ENCODE assay signal across 17 mouse cellular contexts in the genomic region with DNA sequence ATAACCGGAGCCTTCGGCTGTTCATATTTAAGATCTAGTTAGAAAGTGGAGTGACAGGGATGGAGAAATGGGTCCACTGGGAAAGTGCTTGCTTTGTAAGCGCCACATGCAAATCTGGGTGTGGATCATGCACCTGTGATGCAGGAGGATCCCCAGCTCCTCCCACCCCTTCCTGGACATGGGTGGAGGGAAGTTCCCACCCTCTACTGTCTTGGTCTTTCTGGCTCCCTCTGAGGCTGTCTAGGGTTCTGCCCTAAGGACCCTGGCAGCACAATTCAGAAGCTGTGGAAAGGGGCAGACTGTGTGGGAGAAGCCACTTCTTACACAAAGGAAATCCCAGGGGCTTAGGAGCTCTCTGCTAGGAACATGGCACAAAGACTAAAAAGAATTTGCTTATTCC. TPM values are rescaled to one million over a fixed set of nuclear protein-coding genes. Genes with fewer than 3 reads are reported as not detected.
A peak's percentile ranks its signal among the peaks of the same experiment; 100 is the strongest.
DNase-seq lines count a peak whose midpoint lies in the region; TF ChIP-seq lines count a peak whose summit lies in the region.
"Had no signal": no experiment of that assay in that cellular context is flagged by ENCODE, and none has a peak within 500 bp of the region (broad histone marks: within the 10 kb centered on the region; RNA-seq: fewer than 3 reads in every experiment).

No protein-coding gene starts in this region.

- TF ChIP-seq POLR2A in lung, adult 2 months (IDR thresholded peaks at IDR 0.05; ENCODE audit: borderline replicate concordance, extremely low read depth, low read depth, low read length): no peak

- peaks cover 10% of the 10 kb centered on the region for H3K4me1 ChIP-seq in lung, adult 2 months (ENCODE audit: control insufficient read depth, insufficient read depth, low read length)
- H3K4me1 ChIP-seq in embryonic facial prominence, embryonic 10.5 days: peaks cover 4% of the 10 kb centered on the region
- H3K4me1 ChIP-seq: embryonic facial prominence, embryonic 12.5 days; limb, embryonic 12.5 days had no signal

- H3K4me3 ChIP-seq in lung, adult 2 months (replicated peaks; ENCODE audit: extremely low read depth, low read depth, low read length): no peak overlapping the region
- H3K4me3 ChIP-seq in embryonic facial prominence, embryonic 10.5 days: no peak overlapping the region
- H3K4me3 ChIP-seq: embryonic facial prominence, embryonic 12.5 days; intestine, embryonic 15.5 days; limb, embryonic 12.5 days had no signal

- no peaks in the 10 kb centered on the region for H3K27me3 ChIP-seq in embryonic facial prominence, embryonic 10.5 days (replicated peaks; ENCODE audit: low read depth, poor library complexity, severe bottlenecking)
- H3K27me3 ChIP-seq: embryonic facial prominence, embryonic 12.5 days; intestine, embryonic 15.5 days; limb, embryonic 12.5 days had no signal

- H3K9me3 ChIP-seq in embryonic facial prominence, embryonic 10.5 days: no peaks in the 10 kb centered on the region
- H3K9me3 ChIP-seq: intestine, embryonic 15.5 days had no signal

- peaks cover 27% of the 10 kb centered on the region for H3K36me3 ChIP-seq in embryonic facial prominence, embryonic 10.5 days (replicated peaks)

- no peak overlapping the region for H3K27ac ChIP-seq in embryonic facial prominence, embryonic 10.5 days (replicated peaks)
- H3K27ac ChIP-seq: embryonic facial prominence, embryonic 12.5 days; intestine, embryonic 15.5 days; limb, embryonic 12.5 days had no signal

- intact Hi-C loops in heart, postnatal 14 days (cut with DNase I): loop anchor here (5.0 kb wide), 1 partner anchor 36 kb away; the partner anchor contains the start of gene Gpr183

- DNase-seq in lung, postnatal 36 days: peak; percentile 34
- DNase-seq in lung, adult 2 months: no peak
- DNase-seq in A20 (ENCODE audit: low read depth, low spot score): peak; percentile 47
- peak; percentile 65 for DNase-seq in CD4-positive, CD25-positive, alpha-beta regulatory T cell, adult 2 months (ENCODE audit: low read depth, low spot score)
- DNase-seq in embryonic facial prominence, embryonic 10.5 days (ENCODE audit: low spot score): peak; percentile 3
- DNase-seq in cerebellum, adult 8-10 months: no peak
- DNase-seq in heart, postnatal 14 days: no peak
- DNase-seq: cerebellum, adult 9-10 months; gastrocnemius, postnatal 14 days; kidney, postnatal 14 days; right cerebral cortex, adult 18-20 months had no signal

- no peak for TF ChIP-seq CTCF in lung, adult 2 months (IDR thresholded peaks at IDR 0.05; ENCODE audit: insufficient read depth, low read length)

- 86% methylated on average over 3 of the region's 3 CpGs for WGBS in lung, adult 2 months
- WGBS in embryonic facial prominence, embryonic 10.5 days: 90% methylated on average over 3 of the region's 3 CpGs

RNA-seq across cellular contexts. Expression of gene Gpr18, which starts 16.0 kb away (rescaled TPM):
- 5.6 and 8.3 TPM in 2 replicates for polyA plus RNA-seq in lung, adult 2 months (2012; rRNA removed)
- 0.22 TPM in 1 of 2 replicates, not detected in the other for polyA plus RNA-seq in embryonic facial prominence, embryonic 10.5 days (2016; fragmentation: Nextera tagmentation; extraction: Ambion mirVana)
- under 1 TPM in 1 of 2 experiments, not detected in 1; 0.39 TPM for total RNA-seq in heart, postnatal 14 days (2021)
- total RNA-seq: gastrocnemius, postnatal 14 days; layer of hippocampus, postnatal 14 days had no signal
- polyA plus RNA-seq: forebrain, embryonic 14.5 days; heart, embryonic 14.5 days had no signal

RNA-seq across cellular contexts. Expression of gene Gpr183, which starts 33.4 kb away (rescaled TPM):
- 2.3 and 3.1 TPM in 2 replicates for polyA plus RNA-seq in lung, adult 2 months (2012; rRNA removed)
- polyA plus RNA-seq in embryonic facial prominence, embryonic 10.5 days (2016; fragmentation: Nextera tagmentation; extraction: Ambion mirVana): 2.4 and 2.9 TPM in 2 replicates
- under 1 TPM; 0.54 to 0.67 TPM for total RNA-seq in heart, postnatal 14 days (2021)

RNA-seq across cellular contexts. Expression of gene Ubac2, which starts 53.2 kb away (rescaled TPM):
- polyA plus RNA-seq in lung, adult 2 months (2012; rRNA removed): 37.7 and 47.1 TPM in 2 replicates
- 70.5 and 73.4 TPM in 2 replicates for polyA plus RNA-seq in embryonic facial prominence, embryonic 10.5 days (2016; fragmentation: Nextera tagmentation; extraction: Ambion mirVana)
- 10 to 100 TPM; 23.3 to 23.8 TPM for total RNA-seq in heart, postnatal 14 days (2021)

Comparison
In these comparisons a context has a peak if more than half of its experiments do, and no peak if none do; other contexts are left out.
1. DNase-seq: peak in lung, postnatal 36 days (single experiment), A20 (single experiment), CD4-positive, CD25-positive, alpha-beta regulatory T cell, adult 2 months (single experiment) and embryonic facial prominence, embryonic 10.5 days (single experiment); none in lung, adult 2 months (single experiment), cerebellum, adult 8-10 months (single experiment) and heart, postnatal 14 days (0 of 2).